In genomic region chr3:42040959-42041358, GRCm38 (mm10) we compare ENCODE assay signal across 17 mouse cellular contexts.
"Had no signal": no experiment of that assay in that cellular context is flagged by ENCODE, and none has a peak within 500 bp of the region (broad histone marks: within the 10 kb centered on the region; RNA-seq: fewer than 3 reads in every experiment).

No protein-coding gene starts in this region.

- H3K9ac ChIP-seq: lung, embryonic 14.5 days; midbrain, embryonic 13.5 days; midbrain, embryonic 15.5 days; neural tube, embryonic 13.5 days; neural tube, embryonic 15.5 days had no signal

- H3K9me3 ChIP-seq: midbrain, embryonic 10.5 days; midbrain, embryonic 13.5 days; midbrain, embryonic 15.5 days; neural tube, embryonic 13.5 days; neural tube, embryonic 15.5 days had no signal

- H3K27me3 ChIP-seq: midbrain, embryonic 13.5 days; midbrain, embryonic 15.5 days; neural tube, embryonic 13.5 days; neural tube, embryonic 15.5 days had no signal

- DNase-seq: lung, adult 18-20 months; lung, embryonic 14.5 days; lung, postnatal 10 days; lung, postnatal 4 days; retina, postnatal 1 day; right cerebral cortex, postnatal 25 days; right cerebral cortex, postnatal 4 days; spleen, adult 18-20 months; thymus, adult 18-20 months; thymus, postnatal 14 days; thymus, postnatal 36 days had no signal

- H3K4me1 ChIP-seq: neural tube, embryonic 13.5 days; neural tube, embryonic 15.5 days had no signal

- H3K4me3 ChIP-seq: midbrain, embryonic 10.5 days; midbrain, embryonic 13.5 days; midbrain, embryonic 15.5 days; myocyte; neural tube, embryonic 13.5 days; neural tube, embryonic 15.5 days had no signal

- H3K36me3 ChIP-seq: midbrain, embryonic 10.5 days; midbrain, embryonic 13.5 days; midbrain, embryonic 15.5 days; neural tube, embryonic 13.5 days; neural tube, embryonic 15.5 days had no signal

- H3K4me2 ChIP-seq: lung, embryonic 14.5 days; midbrain, embryonic 13.5 days; midbrain, embryonic 15.5 days; neural tube, embryonic 13.5 days; neural tube, embryonic 15.5 days had no signal

- ATAC-seq: midbrain, embryonic 13.5 days had no signal

- H3K27ac ChIP-seq: midbrain, embryonic 10.5 days; midbrain, embryonic 13.5 days; midbrain, embryonic 15.5 days; neural tube, embryonic 13.5 days; neural tube, embryonic 15.5 days had no signal
